Mouse (Mus musculus): ENCODE measurements around the gene Fkbp5. TPM values are rescaled to one million over a fixed set of nuclear protein-coding genes. Genes with fewer than 3 reads are reported as not detected.
"Not testable (repeated sequence)": the region's sequence is repeated elsewhere in the genome, so short reads cannot be mapped to it uniquely, and the experiment has no call there.

Gene Fkbp5
- total RNA-seq, 2 experiments from 2014 or later: 51.5 to 54.4 TPM

DNA sequence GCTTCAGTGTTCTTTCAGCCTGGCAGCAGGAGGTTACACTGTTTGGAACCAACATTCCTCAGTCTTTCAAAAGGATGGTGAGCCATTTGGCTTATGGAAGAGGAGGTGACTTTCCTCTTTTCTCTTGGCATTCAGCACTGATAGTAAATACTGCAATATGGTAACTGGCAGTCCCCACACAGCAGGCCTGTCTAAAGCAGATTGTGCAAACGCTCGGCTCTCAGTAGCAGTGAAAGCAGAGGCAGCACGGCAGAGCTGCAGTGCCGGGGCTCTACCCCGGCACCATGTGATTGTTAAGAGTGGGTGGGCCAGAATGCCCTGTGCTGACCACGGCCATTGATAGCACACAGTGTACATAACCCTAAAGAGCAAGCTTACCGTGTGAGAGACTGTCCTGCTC, 110.9 kb downstream of the Fkbp5 start:
- intact Hi-C loops (cut with DNase I): loop anchor here (2.0 kb wide), 1 partner anchor 48 kb away; no protein-coding TSS in a partner anchor
- TF ChIP-seq CTCF (IDR thresholded peaks at IDR 0.05): no peak
- no peak overlapping the region for H3K27ac ChIP-seq
- H3K4me3 ChIP-seq: no peak overlapping the region
- no peak for DNase-seq (ENCODE audit: extremely low spot score in 1 of 2, low spot score in 2 of 2)

GRCm38 (mm10) chr17:28404745-28405144, 112.6 kb downstream of the Fkbp5 start:
- intact Hi-C loops (cut with DNase I); H3K4me3 ChIP-seq; H3K27ac ChIP-seq; DNase-seq (ENCODE audit: extremely low spot score in 1 of 2, low spot score in 2 of 2): not testable (repeated sequence)

DNA sequence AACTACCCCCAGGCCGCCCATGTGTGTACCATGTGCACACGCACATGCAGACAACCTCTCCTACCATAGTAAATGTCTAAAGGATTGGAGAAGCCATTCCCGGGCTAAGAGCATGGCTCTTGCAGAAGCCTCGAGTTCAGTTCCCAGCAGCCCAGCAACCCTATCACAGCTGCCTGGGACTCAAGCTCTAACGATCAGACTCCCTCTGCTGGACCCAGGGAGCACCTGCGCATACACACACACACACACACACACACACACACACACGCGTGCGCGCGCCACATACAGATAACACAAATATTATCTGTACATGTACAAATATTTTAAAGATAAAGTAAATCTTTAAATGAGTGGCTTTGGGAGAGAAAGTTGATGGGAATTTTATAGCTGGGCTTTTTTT, 113.0 kb downstream of the Fkbp5 start:
- Histone ChIP-seq H3K27ac (no peak overlapping the region), H3K4me3 (no peak overlapping the region)
- intact Hi-C loops (cut with DNase I): no loop called here
- DNase-seq (ENCODE audit: extremely low spot score in 1 of 2, low spot score in 2 of 2): no peak
- no peak for TF ChIP-seq CTCF (IDR thresholded peaks at IDR 0.05)

DNA sequence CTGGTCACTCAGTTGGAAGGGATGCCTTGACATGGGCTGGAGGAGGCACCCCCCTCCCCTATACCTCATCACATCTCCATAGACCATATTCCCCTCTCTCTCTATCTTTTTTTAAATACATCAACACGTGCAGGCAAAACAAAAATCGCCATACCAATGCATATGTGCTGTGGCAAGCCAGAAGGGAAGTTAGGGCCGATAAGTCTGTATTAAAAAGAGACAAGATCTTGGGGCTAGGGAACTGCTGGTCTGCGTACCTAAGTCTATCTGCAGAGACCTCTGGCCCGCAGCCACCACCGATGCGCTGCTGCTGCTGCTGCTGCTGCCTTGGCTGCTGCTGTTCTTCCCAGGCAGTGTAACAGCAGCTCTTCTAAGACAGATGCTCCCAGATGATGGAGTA, 122.3 kb downstream of the Fkbp5 start:
- no peak for TF ChIP-seq CTCF (IDR thresholded peaks at IDR 0.05)
- intact Hi-C loops (cut with DNase I): no loop called here
- H3K27ac ChIP-seq: no peak overlapping the region
- DNase-seq (ENCODE audit: extremely low spot score in 1 of 2, low spot score in 2 of 2): no peak
- no peak overlapping the region for H3K4me3 ChIP-seq

DNA sequence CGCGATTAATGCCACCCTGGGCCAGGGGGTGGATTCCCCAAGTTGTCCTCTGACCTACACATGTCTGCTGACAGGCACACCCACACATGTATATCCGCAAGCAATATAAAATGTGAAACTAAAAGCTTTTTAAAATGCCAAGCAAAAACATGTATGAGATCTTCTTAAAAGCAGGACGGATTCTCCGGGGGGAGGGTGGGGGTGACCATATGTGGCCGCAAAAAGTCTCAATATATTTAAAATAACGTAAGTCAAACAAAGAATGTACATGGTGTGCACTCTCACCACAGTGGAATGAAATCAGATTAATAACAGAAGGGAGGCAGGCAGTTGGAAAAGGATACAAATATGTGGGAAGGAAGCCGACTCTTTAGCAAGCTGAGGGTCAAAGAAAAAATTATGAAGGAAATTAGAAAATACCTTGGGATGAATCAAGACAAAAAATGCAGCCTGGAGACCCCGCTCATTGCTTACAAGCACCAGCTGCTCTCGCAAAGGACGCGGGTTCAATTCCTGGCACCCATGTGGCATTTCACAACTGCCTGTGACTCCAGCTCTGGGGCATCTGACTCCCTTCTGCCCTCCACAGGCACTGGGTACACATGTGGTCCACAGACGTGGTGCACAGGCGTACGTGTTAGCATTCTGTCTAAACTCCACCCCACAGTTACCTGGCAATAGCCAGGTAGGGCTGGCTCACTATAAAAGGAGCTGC, 123.1 kb downstream of the Fkbp5 start:
- intact Hi-C loops (cut with DNase I): no loop called here
- no peak overlapping the region for H3K4me3 ChIP-seq
- no peak overlapping the region for H3K27ac ChIP-seq
- no peak for TF ChIP-seq CTCF (IDR thresholded peaks at IDR 0.05)
- no peak for DNase-seq (ENCODE audit: extremely low spot score in 1 of 2, low spot score in 2 of 2)

GRCm38 (mm10) chr17:28391568-28392432, 125.5 kb downstream of the Fkbp5 start:
- H3K4me3 ChIP-seq: no peak overlapping the region
- DNase-seq (ENCODE audit: extremely low spot score in 1 of 2, low spot score in 2 of 2): no peak
- intact Hi-C loops (cut with DNase I): no loop called here
- no peak overlapping the region for H3K27ac ChIP-seq
- TF ChIP-seq CTCF (IDR thresholded peaks at IDR 0.05): no peak

- H3K4me3 ChIP-seq: no peak overlapping the region
- intact Hi-C loops (cut with DNase I): no loop called here
- no peak for DNase-seq (ENCODE audit: extremely low spot score in 1 of 2, low spot score in 2 of 2)
- no peak for TF ChIP-seq CTCF (IDR thresholded peaks at IDR 0.05)
- no peak overlapping the region for H3K27ac ChIP-seq
These were observed 128.8 kb downstream of the Fkbp5 start for GRCm38 (mm10) chr17:28388534-28388933.

DNA sequence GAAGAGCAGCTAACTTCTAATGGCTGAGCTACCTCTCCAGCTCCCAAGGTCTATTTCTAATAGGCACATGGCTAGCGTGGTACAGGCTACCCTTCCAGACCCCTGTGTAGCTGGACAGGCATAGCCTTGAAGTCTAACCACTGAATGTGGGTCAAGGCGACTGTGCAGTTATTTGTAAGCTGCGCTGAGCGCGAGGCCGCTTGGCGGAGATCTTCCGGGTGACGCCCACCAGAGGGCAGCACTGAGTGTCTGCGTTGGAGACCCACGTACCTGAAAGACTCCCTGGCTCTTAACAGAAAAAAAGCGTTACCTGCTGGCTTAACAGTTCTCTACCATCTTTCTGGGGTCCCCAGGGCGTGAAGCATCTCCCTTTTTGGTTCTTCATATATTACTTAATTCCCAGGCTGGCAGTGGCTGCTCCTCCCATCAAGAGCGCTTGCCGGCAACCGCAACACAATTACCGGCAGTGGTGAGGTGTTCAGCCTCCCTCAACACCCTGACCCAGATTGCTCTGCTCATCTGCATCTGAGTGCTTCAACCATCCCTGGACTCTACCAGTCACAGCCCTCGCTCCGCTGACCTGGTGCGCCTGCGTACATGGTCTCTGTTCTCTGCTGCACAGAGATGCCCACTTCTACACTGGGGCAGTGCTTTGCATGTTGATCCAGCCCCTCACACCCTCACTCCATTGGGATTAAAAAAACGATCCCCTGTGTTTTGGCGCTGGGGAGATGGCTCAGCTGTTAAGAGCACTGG, 131.0 kb downstream of the Fkbp5 start:
- intact Hi-C loops (cut with DNase I): loop anchor here (1.0 kb wide), 1 partner anchor 142 kb away; no protein-coding TSS in a partner anchor
- Histone ChIP-seq H3K4me3 (peak overlapping the region; percentile 35), H3K27ac (no peak overlapping the region)
- peak; percentile 96 for TF ChIP-seq CTCF (IDR thresholded peaks at IDR 0.05)
- peak; percentile 78 to 86 for DNase-seq (ENCODE audit: extremely low spot score in 1 of 2, low spot score in 2 of 2)

- Histone ChIP-seq H3K4me3 (no peak overlapping the region), H3K27ac (no peak overlapping the region)
- DNase-seq (ENCODE audit: extremely low spot score in 1 of 2, low spot score in 2 of 2): no peak
- peak; percentile 34 for TF ChIP-seq CTCF (IDR thresholded peaks at IDR 0.05)
- intact Hi-C loops (cut with DNase I): no loop called here
These were observed 133.0 kb downstream of the Fkbp5 start for GRCm38 (mm10) chr17:28384298-28384697.

DNA sequence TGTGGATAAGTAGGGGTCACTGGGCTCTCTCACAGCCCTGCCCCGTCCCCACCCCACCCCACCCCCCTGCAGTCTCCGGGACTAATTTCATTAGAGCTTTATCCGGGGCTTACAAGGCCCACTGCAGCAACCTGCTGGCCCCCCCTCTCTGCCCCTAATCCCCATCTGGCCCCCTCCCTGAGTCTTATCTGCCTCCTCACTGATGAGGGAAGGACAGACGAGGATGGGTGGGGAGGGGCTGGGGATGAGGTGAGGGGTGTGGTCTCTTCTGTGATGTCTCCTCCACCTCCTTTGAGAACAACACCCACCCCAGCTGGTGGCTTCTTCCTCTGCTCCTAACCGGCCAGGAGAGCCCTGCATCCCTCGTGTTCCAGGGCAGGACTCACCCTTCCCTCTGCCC, 137.1 kb downstream of the Fkbp5 start:
- no peak for TF ChIP-seq CTCF (IDR thresholded peaks at IDR 0.05)
- DNase-seq (ENCODE audit: extremely low spot score in 1 of 2, low spot score in 2 of 2): no peak
- Histone ChIP-seq H3K27ac (no peak overlapping the region), H3K4me3 (no peak overlapping the region)
- intact Hi-C loops (cut with DNase I): no loop called here

- no peak for DNase-seq (ENCODE audit: extremely low spot score in 1 of 2, low spot score in 2 of 2)
- no peak overlapping the region for H3K27ac ChIP-seq
- no peak overlapping the region for H3K4me3 ChIP-seq
- intact Hi-C loops (cut with DNase I): no loop called here
- no peak for TF ChIP-seq CTCF (IDR thresholded peaks at IDR 0.05)
These were observed 141.7 kb downstream of the Fkbp5 start for GRCm38 (mm10) chr17:28375592-28376061.

DNA sequence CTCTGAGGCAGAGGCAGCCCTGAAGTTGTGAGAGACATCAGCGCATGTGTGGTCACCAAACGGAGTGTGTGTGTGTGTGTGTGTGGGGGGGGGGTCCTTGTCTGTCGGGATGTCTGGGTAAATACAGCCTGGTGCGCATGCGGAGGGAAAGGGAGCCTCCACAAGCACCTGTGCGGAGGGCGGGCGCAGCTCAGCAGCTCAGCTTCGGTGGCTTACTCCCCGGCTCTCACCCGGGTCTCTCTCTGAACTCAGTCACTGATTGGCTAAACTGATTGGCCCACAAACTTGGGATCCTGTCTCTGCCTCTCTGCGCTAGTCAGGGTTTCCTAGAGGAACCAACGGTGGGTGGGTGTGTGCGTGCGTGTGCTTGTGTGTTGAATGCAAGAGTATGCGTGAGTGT, 142.8 kb downstream of the Fkbp5 start:
- DNase-seq (ENCODE audit: extremely low spot score in 1 of 2, low spot score in 2 of 2): no peak
- Histone ChIP-seq H3K27ac (no peak overlapping the region), H3K4me3 (no peak overlapping the region)
- no peak for TF ChIP-seq CTCF (IDR thresholded peaks at IDR 0.05)
- intact Hi-C loops (cut with DNase I): no loop called here
